Mouse (Mus musculus) heart, postnatal 25 days (tissue): ENCODE data around the gene Wwox. TPM values are rescaled to one million over a fixed set of nuclear protein-coding genes. Genes with fewer than 3 reads are reported as not detected.

ENCODE experiments used
- DNase-seq: peaks from one replicate; pipeline ENCODE4 v3.0.0; 2022; ENCODE audit warnings: low spot score
- intact Hi-C: fragments of 180-260 bp; cut with DNase I; formaldehyde crosslinking; loops from one replicate; pipeline ENCODE4 v1.15.1; 2025
- total RNA-seq, 2 experiments: library from RNA; stranded (reverse); gene quantifications; 2 replicates each; pipeline ENCODE4 v1.2.3; 2021

The Wwox gene
- total RNA-seq, 2 experiments from 2014 or later: 3.9 to 4.0 TPM

DNA sequence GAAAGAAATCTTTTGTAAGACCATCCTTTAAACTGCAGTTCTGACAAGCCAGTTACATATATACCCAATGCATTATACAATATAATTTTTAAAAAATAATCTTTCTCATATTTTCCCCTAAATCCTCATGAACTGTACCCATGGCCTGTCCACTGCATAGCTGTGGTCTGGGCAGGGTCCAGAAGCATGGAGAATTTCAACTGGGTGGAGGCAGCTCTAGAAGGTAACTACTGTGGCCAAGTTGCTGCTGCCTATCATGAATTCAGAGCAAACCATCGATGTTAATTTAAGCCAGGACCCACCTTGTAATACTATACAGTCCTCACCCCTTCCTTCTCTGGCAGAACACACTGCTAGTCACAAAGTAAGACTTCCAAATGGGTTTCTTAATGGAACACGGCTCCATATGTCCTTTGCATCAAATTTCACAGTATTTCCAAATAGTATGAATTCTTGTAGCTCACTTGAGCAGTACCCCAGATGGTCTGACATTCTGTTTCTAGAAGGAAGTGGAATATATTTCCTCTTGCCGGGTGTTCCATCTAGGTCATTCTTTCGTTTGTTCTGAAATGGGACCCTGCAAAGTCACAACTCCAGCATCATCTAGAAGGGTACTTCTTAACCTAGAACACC is 255.2 kb downstream of the Wwox start:
- DNase-seq: no peak
- intact Hi-C loops: no loop called here

DNA sequence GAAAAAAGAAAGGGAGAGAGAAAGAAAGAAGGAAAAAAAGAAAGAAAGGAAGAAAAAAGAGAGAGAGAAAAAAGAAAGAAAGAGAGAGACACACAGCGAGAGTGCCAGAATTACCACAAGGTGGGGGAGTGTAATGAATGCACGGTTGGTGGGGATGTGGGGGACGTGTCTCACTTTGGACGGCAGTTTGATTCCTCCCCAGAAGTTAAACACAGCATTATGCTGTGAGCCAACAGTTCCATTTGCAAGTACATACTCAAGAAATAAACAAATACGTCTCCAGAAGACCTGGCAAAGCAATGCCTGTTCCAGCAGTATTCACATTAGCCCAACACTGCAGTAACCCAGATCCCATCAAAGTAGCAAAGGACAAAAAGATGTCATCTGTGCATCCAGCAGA is 264.1 kb downstream of the Wwox start:
- intact Hi-C loops: no loop called here
- no peak for DNase-seq

DNA sequence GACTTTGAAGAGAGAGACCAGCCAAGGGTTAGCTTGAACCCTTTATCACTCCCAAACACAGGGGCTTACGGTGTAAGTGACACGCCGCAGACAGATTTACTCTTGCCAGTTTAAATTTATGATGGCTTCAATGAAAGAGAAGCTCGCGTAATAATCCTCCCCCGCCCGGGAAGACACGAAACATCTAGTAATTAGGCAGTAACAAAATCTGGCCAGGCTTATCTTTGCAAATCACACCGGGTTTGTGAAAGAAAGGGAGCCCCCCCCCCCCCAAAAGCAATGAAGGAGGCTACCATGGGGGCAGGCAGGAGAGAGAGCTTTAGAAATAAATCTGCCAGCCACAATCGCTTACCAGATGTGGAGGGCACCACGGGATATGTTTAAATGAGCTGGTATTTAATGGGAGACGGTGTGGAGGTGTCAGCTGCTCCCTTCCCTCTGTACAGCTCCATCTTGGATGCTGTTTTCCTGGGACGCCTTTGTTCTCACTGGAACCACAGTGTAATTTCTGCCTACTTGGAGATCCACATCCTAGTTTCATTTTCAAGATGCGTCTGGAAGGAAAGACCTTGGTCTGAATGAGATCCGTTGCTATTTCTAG is 268.2 kb downstream of the Wwox start:
- no peak for DNase-seq
- intact Hi-C loops: no loop called here

- DNase-seq: no peak
Observed at GRCm38 (mm10) chr8:114715318-114716070, 276.0 kb downstream of the Wwox start.

DNA sequence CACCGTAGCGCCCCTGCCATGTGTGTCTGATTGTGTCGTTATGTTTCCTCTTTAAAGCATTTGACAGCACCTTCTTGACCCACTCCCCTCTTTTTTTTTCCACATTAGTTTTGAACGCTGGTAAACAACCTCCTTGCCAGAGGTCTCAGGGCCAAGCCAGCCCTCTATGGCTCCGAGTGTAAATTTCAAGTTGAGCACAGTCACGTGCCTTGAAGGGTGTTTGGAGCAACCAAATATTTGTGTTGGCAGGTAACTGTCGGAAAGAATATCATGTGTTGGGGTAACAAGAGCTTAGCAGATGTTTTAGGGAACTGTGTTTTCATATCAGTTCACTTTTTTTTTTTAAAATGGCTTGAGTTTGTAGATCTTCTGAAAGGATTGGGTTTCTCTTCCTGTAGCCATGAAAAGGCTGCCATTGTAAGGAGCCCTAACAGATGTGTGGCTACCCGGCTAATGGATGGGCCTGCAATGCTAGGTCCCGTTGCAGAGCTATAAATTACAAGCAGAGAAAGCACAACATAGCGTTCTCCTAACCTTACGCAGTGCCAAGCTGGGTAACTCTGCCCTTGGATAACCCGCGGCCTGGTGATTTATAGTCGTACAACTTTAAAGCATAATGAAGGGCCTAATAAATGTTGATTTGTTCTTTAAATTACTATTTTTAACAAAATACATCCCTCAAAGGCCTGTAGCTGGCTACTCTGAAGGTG is 277.2 kb downstream of the Wwox start:
- DNase-seq: no peak
- intact Hi-C loops: loop anchor here (2.0 kb wide), 1 partner anchor 264 kb away; no protein-coding TSS in a partner anchor

More at GRCm38 (mm10) chr8:114715318-114716070, 276.0 kb downstream of the Wwox start:
- intact Hi-C loops: loop anchor here (2.0 kb wide), 1 partner anchor 263 kb away; no protein-coding TSS in a partner anchor

- intact Hi-C loops: no loop called here
- no peak for DNase-seq
Observed at GRCm38 (mm10) chr8:114718821-114719220, 279.4 kb downstream of the Wwox start.

- intact Hi-C loops: no loop called here
- DNase-seq: no peak
Observed at GRCm38 (mm10) chr8:114722611-114723010, 283.2 kb downstream of the Wwox start.

DNA sequence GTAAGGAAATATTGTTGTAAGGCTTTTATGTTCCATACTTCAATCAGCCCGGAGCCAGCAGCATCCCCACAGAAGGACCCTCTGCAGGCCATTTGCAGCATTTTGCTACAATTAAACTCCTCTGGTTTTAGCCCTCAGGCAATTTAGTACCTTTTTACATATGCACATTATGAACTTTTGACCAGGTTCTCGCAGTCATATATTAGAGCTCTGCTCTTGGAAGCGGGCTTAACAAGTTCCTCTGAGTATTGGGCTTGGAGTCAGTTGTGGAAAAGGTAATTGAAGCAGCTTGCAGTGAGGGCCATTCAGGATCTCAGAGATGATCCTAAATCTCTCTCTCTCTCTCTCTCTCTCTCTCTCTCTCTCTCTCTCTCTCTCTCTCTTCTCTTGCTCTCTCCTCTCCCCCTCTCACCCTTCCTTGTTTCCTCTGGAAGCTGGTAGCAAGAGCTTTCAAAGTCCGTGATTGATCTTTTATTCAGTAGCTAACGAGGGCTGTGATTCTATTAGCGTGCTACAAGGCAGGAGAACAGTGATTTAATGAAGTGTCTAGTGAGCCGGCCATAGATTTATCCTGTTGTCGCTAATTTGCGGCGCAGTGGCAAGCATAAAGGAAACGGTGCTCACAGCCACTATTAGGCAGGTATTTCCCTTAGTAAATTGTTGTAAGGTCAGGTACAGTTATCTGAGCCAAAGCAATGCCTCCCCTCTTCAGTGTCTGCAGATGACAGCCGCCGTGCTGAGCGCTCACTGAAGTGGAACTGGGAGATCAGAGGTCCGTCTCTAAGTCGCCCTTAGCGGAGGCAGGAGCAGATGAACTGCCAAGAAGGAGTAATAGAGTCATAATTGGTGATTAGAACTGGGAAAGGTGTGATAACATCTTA is 292.0 kb downstream of the Wwox start:
- intact Hi-C loops: no loop called here
- no peak for DNase-seq

GRCm38 (mm10) chr8:114743185-114743915 is 303.9 kb downstream of the Wwox start:
- no peak for DNase-seq

DNA sequence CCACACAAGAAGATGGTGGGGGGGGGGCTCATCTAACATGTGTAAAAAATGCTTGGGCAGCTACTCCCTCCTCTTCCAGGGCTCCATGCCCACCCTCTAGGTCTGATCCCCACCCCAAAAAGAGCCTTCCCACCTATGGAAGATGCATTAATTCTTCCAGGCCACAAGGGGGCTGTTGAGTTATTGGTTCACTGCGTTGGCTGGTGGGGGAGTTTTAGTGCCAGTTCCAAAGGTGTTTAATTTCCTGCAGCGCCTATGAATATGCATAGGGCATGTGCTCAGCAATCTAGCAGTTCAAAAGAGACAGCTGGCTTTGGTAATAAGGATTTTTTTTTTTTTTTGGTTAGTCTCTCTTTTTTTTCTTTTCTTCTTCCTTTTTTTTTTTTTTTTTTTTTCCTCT is 306.9 kb downstream of the Wwox start:
- intact Hi-C loops: no loop called here
- DNase-seq: no peak

More at GRCm38 (mm10) chr8:114743185-114743915, 303.9 kb downstream of the Wwox start:
- intact Hi-C loops: no loop called here

DNA sequence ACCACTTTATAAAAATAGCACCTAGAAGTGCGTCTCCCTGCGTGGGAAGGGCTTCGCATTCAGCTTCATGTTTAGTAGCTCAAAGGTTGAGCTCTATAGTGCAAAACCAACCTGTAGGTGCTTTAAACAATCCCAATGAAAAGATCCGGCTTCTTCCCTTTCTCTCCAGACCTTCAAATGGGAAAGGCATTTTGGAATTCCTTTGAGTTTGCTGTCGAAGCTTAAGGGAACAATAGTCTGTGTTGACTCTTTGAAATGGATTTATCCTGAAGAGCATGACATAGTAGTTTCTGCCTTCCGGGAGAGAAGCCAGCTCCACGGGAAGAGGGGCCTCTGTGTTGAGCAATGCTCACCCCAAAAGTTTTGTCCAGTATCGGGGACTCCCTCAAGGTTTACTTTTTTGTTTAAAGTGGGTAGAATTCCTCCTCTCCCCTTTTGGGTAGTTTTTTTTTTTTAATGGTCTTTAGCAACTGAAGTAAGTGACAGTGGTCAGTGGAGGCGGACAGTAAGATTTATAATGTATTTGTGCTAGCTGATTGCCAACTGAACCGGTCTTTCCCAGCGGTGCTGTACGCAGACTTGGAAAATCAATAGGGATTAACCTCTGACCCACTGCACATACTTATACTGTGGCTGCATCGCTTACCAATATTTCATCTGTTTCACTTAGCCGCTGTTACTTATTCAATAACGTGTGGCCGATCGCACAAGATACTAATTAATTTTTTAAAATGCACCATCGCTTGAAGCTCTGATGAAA is 312.1 kb downstream of the Wwox start:
- DNase-seq: no peak
- intact Hi-C loops: no loop called here

- DNase-seq: no peak
- intact Hi-C loops: no loop called here
Observed at GRCm38 (mm10) chr8:114759621-114760020, 320.2 kb downstream of the Wwox start.

DNA sequence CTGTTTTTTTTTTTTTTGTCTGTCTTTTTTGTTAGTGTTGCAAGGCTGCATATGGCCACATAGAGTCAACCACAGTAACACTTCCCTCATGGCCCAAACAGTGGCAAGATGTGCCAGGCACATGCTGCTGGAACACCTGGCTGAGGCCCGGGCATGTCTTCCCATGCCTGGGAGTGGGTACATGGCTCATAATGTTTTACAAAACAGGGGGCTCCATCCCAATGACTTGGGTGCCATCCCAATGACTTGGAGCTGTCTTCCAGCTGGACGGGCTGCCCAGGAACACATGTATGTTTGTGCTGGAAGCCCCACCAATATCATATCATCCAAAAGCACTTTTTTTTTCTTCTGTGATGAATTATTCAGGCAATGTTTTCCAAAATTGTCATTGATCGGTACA is 329.1 kb downstream of the Wwox start:
- intact Hi-C loops: no loop called here
- no peak for DNase-seq

- DNase-seq: peak; percentile 7
- intact Hi-C loops: loop anchor here (1.0 to 10.0 kb wide), 4 partner anchors 200 to 1668 kb away; no protein-coding TSS in a partner anchor
Observed at GRCm38 (mm10) chr8:114770856-114771776, 331.7 kb downstream of the Wwox start.

GRCm38 (mm10) chr8:114772276-114772849 is 332.9 kb downstream of the Wwox start:
- intact Hi-C loops: loop anchor here (10.0 kb wide), 1 partner anchor 318 kb away; no protein-coding TSS in a partner anchor
- no peak for DNase-seq
